Mouse (Mus musculus): ENCODE results near the gene Evx2.

Evx2 gene

DNA sequence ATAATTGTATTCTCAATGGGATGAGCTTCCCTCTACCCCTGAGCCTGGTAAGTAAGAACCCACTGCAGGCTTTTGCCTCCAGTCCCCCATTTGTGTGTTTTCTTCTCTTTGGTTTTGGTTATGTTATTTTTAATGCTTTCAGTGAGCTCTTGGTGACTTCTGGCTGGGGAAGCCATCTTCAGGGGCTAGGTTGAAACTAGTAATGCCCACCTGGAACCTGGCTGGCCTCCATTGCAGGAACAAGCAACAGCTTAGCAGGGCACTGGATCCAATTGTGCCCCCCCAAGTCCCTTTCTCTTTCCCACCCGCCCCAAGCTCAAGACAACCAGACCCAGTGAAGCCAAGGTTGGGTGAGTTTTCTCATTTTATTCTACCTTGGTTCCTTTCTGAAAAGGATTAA, 36.0 kb upstream of the Evx2 start:
- DNase-seq (ENCODE audit: low read depth): no peak

- DNase-seq (ENCODE audit: low read depth): peak; percentile 49
Measured at GRCm38 (mm10) chr2:74694066-74694465, 34.7 kb upstream of the Evx2 start.

GRCm38 (mm10) chr2:74693432-74693827, 34.1 kb upstream of the Evx2 start:
- no peak for DNase-seq (ENCODE audit: low read depth)

DNA sequence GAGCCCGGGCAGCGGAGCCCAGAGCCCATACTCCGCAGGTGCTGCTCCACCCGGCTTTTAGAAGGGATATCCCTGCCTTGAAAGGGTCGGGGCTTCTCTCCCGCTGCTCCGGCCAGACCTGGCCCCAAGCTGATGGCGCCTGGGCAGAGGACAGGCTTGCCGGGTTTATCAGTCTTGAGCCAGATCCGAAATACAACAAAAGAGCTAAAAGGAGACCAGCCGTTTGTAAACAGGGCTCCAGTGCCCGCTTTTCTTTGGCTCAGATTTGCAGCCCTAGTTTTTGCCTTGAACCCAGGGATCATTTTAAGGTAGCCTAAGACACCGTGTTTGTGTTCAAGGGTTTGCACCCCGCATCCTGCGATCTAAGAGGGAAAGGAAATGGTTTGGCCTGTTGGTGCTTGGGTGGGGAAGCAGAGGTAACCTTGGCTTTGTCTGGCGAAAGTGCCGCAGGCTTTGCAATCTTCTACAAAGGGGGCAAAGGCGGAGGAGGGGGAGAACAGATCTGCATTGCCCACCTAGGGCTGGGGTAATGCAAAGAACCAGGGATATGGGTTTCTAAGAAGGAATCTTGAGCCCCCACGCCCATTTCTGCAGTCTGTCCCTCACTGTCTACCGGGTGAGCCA, 33.6 kb upstream of the Evx2 start:
- no peak for DNase-seq (ENCODE audit: low read depth)

- DNase-seq (ENCODE audit: low read depth): no peak
Measured at GRCm38 (mm10) chr2:74691995-74692807, 32.8 kb upstream of the Evx2 start.

GRCm38 (mm10) chr2:74691022-74691951, 31.9 kb upstream of the Evx2 start, which contains the start of gene Hoxd10:
Gene Hoxd10, plus strand, starts transcription at chr2:74691924.
- no peak for DNase-seq (ENCODE audit: low read depth)

GRCm38 (mm10) chr2:74690338-74690716, 31.0 kb upstream of the Evx2 start:
- DNase-seq (ENCODE audit: low read depth): no peak

- no peak for DNase-seq (ENCODE audit: low read depth)
Measured at GRCm38 (mm10) chr2:74689574-74690337, 30.4 kb upstream of the Evx2 start.

DNA sequence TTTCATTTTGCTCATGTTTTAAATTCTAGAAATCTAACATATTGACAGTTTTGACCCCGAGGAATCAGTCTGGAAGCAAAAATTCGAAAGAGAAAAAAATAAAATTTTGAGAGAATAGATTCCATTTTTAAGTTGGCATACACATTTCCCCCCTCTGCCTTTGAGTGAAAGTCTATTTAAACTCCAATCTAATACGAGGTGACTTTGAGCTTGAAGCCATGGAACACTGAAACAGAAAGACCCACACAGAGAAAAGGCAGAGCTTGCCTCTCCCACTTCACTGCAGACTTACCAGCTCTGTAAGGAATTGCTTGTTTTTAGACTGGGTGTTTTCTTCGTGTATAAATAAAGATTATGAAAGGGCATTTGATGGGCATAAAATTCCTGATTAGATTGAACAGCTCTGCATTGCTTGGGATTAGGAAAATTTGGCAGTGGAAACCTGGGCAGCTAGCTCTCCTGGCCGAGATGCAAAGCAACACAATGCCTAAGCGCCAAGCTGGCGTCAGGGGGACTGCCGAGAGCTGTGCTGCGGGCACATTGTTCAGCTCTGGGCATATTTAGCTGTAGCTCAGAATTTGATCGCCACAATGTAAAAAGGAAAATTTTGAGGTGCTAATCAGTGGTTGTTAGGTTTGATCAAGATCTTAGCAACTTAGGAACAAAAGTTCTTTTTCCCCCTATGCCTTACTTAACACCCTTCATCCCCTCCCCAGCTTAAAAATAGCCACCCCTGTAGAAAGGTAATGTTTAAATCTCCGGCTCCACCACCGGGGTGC, 29.6 kb upstream of the Evx2 start:
- DNase-seq (ENCODE audit: low read depth): no peak

DNA sequence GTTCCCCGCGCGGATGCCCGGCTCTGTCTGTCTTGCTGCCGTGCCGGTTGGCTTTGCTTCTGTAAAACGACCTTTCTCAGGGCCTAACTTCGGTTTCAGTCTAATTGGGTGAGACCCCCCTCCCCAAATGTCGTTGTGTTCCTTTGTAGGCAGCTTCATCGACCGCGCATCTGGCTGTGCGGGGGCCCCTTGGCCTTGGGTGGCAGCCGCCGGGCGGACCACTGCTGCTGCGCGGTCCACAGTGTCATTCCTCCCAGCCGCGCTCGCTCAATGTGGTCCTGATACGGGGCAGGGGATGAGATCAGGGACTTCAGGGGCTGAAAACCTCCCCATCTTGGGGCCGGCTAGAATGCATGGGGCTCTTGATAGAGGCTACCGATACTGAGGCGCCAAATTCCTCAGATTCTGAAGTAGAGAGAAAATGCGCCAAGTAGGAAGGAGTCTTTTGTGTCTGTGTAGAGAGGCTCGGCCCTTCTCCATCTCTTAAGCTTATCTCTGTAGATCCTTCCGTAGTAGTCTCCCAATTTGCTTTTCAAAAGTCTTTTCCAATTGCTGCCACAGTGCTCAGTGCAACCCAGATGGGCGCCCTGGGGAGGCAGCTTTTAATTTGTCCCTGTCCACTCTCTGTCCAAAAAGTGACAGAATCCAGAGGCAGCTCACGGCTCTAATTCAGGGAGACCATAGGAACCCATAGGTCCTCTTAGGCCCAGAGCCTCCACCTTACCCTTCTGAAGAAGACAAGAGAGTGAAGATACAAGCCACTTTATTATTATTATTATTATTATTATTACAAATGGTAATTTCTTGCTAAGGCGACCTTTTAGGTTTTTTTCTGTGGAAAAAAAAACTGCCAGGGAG, 28.6 kb upstream of the Evx2 start:
- no peak for DNase-seq (ENCODE audit: low read depth)

GRCm38 (mm10) chr2:74686988-74687697, 27.8 kb upstream of the Evx2 start:
- no peak for DNase-seq (ENCODE audit: low read depth)

DNA sequence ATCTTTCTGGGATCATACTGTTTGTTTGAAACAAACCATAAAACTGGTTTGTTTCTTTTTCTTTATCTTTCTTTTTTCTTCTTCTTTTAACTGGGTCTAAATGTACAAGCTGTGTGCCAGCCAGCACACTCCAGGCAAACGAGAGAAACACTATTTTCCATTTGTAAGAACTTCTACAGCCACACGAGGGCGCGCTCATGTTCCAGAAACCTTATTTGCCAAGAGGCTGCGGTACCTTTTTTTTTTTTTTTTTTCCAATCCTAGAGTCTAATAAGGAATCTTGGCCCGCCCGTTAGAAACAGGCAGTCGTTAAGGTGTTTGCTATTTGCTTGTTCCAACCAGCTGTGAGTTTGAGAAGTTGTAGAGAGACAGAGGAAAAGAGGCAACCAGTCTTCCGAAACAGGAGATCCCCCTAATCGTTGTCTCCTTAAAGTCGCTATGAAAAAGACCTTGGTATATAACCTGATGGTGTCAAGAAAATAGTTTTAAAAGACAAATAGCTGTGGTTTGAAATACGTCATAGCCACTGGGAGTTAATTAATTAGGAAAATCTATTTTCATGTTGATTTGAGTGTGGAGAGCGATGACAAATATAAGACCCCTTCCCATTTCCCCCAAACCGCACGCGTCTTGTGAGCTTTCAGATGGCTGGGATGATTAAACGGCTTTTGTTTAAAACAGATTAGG, 27.1 kb upstream of the Evx2 start:
- peak; percentile 55 for DNase-seq (ENCODE audit: low read depth)

DNA sequence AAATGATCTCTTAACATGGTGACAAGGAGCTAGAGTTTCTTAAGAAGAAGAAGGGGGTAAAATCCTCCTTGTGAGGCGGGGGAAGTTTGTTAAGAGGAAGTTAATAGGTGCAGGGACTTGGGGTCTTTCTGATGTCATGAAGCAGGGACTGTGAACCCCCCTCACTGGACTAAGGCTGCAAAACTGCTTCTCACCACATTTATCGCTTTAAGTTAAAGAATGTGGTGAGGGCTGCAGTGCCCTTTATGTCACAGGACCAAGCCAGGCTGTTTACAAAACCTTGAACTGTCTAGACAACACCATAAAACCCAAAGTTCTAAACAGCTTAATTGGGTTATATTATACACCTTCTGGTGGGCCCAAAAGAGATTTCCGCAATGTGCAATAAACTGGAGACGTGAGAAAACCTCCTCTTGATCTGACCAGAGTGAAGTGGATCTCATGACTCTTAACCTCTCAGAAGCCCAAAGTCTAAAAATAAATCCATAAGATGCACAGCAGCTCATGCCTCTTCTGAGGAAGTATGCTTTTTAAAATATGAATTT, 25.8 kb upstream of the Evx2 start:
- DNase-seq (ENCODE audit: low read depth): no peak

DNA sequence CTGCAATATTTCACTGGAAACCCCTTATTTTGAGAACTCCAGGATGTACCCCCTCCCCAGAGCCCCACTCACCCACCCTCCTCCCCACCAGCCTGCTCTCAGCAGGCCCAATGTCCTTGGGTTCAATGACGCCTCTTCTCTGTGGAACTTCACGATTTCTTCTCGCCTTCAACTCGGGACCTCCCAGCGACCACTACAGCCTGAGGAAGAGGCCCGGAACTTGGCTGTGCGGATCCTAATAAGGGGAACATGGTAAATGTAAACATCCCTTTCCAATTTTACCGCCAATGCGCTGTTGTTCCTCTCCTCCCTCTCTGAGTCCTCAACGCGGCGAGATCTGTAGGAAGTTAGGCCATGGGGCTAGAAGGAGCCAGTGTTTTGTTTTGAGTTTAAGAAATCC, 24.7 kb upstream of the Evx2 start:
- DNase-seq (ENCODE audit: low read depth): no peak

DNA sequence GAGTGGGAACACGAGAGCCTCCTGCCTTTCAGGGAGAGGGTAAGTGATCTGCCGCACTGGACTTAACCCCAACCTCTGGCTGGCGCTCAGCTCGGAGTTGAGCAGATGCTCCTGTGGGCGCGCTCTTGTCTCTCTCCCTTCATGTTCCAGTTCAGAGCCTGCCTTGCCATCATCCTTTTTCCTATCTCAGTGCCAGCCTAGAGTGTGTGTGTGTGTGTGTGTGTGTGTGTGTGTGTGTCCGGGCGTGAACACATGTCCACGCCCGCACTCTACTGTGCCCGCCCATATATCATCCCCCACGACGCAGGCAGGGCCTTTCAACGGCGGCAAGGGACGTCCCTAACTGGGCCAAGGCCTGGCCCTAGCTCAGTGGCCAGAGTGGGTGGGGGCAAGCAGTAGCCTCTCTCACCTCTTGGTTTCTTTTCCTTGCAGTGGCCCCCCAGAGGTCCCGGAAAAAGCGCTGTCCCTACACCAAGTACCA, 24.2 kb upstream of the Evx2 start:
- no peak for DNase-seq (ENCODE audit: low read depth)

- DNase-seq (ENCODE audit: low read depth): no peak
Measured at GRCm38 (mm10) chr2:74682796-74683195, 23.4 kb upstream of the Evx2 start.

DNA sequence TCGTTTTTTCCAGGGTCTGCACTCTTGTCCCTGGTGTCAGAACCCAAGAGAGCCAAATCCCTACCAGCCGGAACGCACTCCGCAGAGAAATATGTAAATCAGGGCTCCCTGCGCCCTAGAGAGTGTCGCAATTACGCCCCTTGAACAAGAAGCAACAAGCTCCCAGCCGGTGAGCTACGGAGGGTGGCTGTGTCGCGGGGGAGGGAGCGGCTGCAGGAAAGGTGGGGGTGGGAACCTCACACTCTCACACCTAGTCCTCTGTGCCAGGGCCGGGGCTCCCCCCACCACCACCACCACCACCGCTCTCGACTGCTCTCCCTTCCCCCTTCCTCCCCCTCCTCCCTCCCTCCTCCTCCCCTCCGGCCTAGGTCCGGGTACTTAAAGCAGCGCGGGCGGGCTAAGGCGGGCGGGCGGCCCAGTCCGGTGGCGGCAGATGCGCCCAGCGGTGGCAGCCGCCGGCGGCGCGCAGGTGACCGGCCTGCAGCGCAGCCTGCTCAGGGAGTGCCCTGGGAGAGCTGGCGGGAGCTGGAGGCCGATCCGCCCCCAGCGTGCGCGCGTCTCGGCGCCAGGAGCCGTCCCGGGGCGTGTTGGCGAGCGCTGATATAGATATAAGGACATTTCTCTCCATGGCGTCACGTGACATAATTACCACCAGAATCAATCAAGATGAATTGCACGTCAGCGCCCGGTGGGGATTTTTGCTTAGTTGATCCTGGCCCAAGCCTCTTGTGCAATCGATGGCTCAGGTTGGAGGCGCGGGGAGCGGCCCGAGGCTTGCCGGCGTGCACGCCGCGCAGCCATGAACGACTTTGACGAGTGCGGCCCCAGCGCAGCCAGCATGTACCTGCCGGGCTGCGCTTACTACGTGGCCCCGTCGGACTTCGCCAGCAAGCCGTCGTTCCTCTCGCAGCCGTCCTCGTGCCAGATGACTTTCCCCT, 22.5 kb upstream of the Evx2 start:
- no peak for DNase-seq (ENCODE audit: low read depth)

All from naive thymus-derived CD4-positive, alpha-beta T cell, adult 2 months (primary cell).